Mouse (Mus musculus): ENCODE results near the gene Ssr1. TPM values are rescaled to one million over a fixed set of nuclear protein-coding genes. Genes with fewer than 3 reads are reported as not detected.
A peak's percentile ranks its signal among the peaks of the same experiment; 100 is the strongest.

The Ssr1 gene
- 143 and 166 TPM in 2 replicates for polyA plus RNA-seq (2014; fragmentation: Nextera tagmentation; extraction: Ambion mirVana)

DNA sequence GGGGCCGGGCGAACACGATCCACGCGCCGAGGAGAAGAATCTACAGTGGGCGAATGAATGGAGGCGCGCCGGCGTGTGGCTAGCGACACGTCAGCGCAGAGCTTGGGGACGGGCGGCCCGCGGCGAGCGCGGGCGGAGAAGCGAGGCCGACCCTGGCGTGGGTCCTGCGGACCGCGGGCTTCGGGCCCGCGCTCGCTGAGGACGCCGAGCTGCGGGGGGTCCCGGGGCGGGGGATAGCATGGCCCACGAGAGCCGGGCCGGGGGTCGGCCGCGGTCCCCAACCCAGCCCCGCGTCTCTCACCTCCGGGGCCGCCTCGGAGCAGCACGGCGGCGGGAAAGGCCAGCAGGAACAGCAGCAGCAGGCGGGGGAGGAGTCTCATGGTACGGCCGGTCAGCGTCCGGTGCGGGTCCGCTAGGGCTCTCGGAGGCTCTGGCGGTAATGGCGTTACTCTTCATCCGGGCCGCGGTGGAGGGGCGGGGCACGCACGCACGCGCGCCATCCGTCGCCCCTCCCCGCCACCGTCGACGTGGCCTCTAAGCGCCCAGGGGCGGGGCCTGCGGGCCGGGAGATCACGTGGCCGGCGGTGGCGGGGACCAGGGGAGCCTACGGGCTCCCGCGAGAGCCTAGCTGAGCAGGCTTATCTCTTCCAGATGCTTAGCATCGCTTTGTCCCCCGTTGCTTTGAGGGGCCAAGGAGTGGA is at the start of gene Ssr1:
TSS of gene Ssr1 (minus strand) at position 514 of the 701 bp plus-strand sequence.
- peak; percentile 98 for ATAC-seq (replicated peaks; ENCODE audit: low FRiP score)
- Histone ChIP-seq H3K9me3 (ENCODE audit: control insufficient read depth, low read length) (no peaks in the 10 kb centered on the region), H3K4me1 (replicated peaks; ENCODE audit: control insufficient read depth, insufficient read depth, low read length) (no peaks in the 10 kb centered on the region; the same call in 1 of the 2 replicates), H3K27me3 (replicated peaks; ENCODE audit: control insufficient read depth, insufficient read depth, low read length) (no peaks in the 10 kb centered on the region), H3K9ac (ENCODE audit: low read depth, low read length) (peak within 1 kb of the TSS; percentile 99), H3K36me3 (ENCODE audit: control insufficient read depth, insufficient read depth, low read length) (peaks cover 20% of the 10 kb centered on the region), H3K27ac (ENCODE audit: low read depth, low read length) (peak within 1 kb of the TSS; percentile 86), H3K4me2 (peak within 1 kb of the TSS; percentile 80), H3K4me3 (ENCODE audit: low read depth, low read length) (peak within 1 kb of the TSS; percentile 89)
- DNase-seq (ENCODE audit: low spot score), result peak; percentile 95
- under 1% methylated on average over 82 of the region's 89 CpGs for WGBS

DNA sequence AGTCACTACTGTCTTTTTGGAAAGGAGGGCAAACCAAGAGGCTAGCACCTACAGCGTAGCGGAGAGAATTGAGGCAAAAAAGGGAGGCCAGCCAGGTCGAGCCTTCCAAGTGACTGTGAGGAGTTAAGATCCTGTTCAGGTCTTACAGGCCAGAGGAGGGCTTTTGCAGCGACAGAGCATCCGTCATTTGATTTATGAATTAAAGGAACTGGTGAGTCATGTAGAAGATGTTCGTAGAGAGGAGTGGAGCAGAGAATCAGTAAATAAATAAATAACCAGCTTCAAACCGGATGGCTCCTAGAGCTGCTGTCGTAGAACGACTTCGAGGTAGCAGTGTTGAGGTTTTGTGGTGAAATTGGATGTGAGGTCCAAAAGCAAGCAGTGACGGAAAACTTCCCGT is 43.8 kb upstream of the Ssr1 start:
- Histone ChIP-seq H3K36me3 (ENCODE audit: control insufficient read depth, insufficient read depth, low read length) (peaks cover 11% of the 10 kb centered on the region), H3K4me1 (replicated peaks; ENCODE audit: control insufficient read depth, insufficient read depth, low read length) (peaks cover 6% of the 10 kb centered on the region; the same call in 1 of the 2 replicates), H3K9me3 (ENCODE audit: control insufficient read depth, low read length) (no peaks in the 10 kb centered on the region), H3K27ac (ENCODE audit: low read depth, low read length) (no peak overlapping the region), H3K4me3 (ENCODE audit: low read depth, low read length) (peak overlapping the region; percentile 86), H3K27me3 (replicated peaks; ENCODE audit: control insufficient read depth, insufficient read depth, low read length) (no peaks in the 10 kb centered on the region), H3K9ac (ENCODE audit: low read depth, low read length) (peak overlapping the region; percentile 87), H3K4me2 (peak overlapping the region; percentile 92)
- 30% methylated on average over 12 of the region's 12 CpGs for WGBS
- DNase-seq (ENCODE audit: low spot score) (no peak), ATAC-seq (replicated peaks; ENCODE audit: low FRiP score) (no peak)

- H3K9me3 ChIP-seq (ENCODE audit: control insufficient read depth, low read length), result no peaks in the 10 kb centered on the region
- H3K9ac ChIP-seq (ENCODE audit: low read depth, low read length), result peak within 1 kb of the TSS; percentile 87
- under 1% methylated on average over 47 of the region's 47 CpGs for WGBS
- H3K27ac ChIP-seq (ENCODE audit: low read depth, low read length), result peak within 1 kb of the TSS; percentile 68; the same call in 1 of the 2 replicates
- H3K4me2 ChIP-seq, result peak within 1 kb of the TSS; percentile 92
- peak within 1 kb of the TSS; percentile 86 for H3K4me3 ChIP-seq (ENCODE audit: low read depth, low read length)
- ATAC-seq (replicated peaks; ENCODE audit: low FRiP score) (peak; percentile 93), DNase-seq (ENCODE audit: low spot score) (peak; percentile 98)
- no peaks in the 10 kb centered on the region for H3K27me3 ChIP-seq (replicated peaks; ENCODE audit: control insufficient read depth, insufficient read depth, low read length)
- peaks cover 11% of the 10 kb centered on the region for H3K36me3 ChIP-seq (ENCODE audit: control insufficient read depth, insufficient read depth, low read length)
- H3K4me1 ChIP-seq (replicated peaks; ENCODE audit: control insufficient read depth, insufficient read depth, low read length), result peaks cover 6% of the 10 kb centered on the region; the same call in 1 of the 2 replicates
These were observed 43.1 kb upstream of the Ssr1 start, which contains the start of gene Cage1 for GRCm38 (mm10) chr13:38037044-38037687. TSS of gene Cage1 (minus strand) at chr13:38037069.

- Histone ChIP-seq H3K4me3 (ENCODE audit: low read depth, low read length) (peak within 1 kb of the TSS; percentile 86), H3K4me1 (replicated peaks; ENCODE audit: control insufficient read depth, insufficient read depth, low read length) (peaks cover 6% of the 10 kb centered on the region; the same call in 1 of the 2 replicates), H3K27me3 (replicated peaks; ENCODE audit: control insufficient read depth, insufficient read depth, low read length) (no peaks in the 10 kb centered on the region), H3K36me3 (ENCODE audit: control insufficient read depth, insufficient read depth, low read length) (peaks cover 10% of the 10 kb centered on the region), H3K9ac (ENCODE audit: low read depth, low read length) (peak within 1 kb of the TSS; percentile 87), H3K9me3 (ENCODE audit: control insufficient read depth, low read length) (no peaks in the 10 kb centered on the region), H3K27ac (ENCODE audit: low read depth, low read length) (peak within 1 kb of the TSS; percentile 68; the same call in 1 of the 2 replicates), H3K4me2 (peak within 1 kb of the TSS; percentile 92)
- 6% methylated on average over 37 of the region's 37 CpGs for WGBS
- DNase-seq (ENCODE audit: low spot score) (no peak), ATAC-seq (replicated peaks; ENCODE audit: low FRiP score) (peak; percentile 80)
These were observed 42.5 kb upstream of the Ssr1 start, which contains the start of gene Riok1 for GRCm38 (mm10) chr13:38036343-38037043. TSS of gene Riok1 (plus strand) at chr13:38036995.

- H3K9ac ChIP-seq (ENCODE audit: low read depth, low read length), result no peak overlapping the region
- H3K4me3 ChIP-seq (ENCODE audit: low read depth, low read length), result no peak overlapping the region
- no peaks in the 10 kb centered on the region for H3K27me3 ChIP-seq (replicated peaks; ENCODE audit: control insufficient read depth, insufficient read depth, low read length)
- WGBS, result 63% methylated on average over 4 of the region's 4 CpGs
- no peak overlapping the region for H3K4me2 ChIP-seq
- ATAC-seq (replicated peaks; ENCODE audit: low FRiP score) (no peak), DNase-seq (ENCODE audit: low spot score) (no peak)
- H3K27ac ChIP-seq (ENCODE audit: low read depth, low read length), result no peak overlapping the region
- no peaks in the 10 kb centered on the region for H3K4me1 ChIP-seq (replicated peaks; ENCODE audit: control insufficient read depth, insufficient read depth, low read length)
- no peaks in the 10 kb centered on the region for H3K9me3 ChIP-seq (ENCODE audit: control insufficient read depth, low read length)
- no peaks in the 10 kb centered on the region for H3K36me3 ChIP-seq (ENCODE audit: control insufficient read depth, insufficient read depth, low read length)
These were observed 34.4 kb upstream of the Ssr1 start for GRCm38 (mm10) chr13:38028407-38028806.

GRCm38 (mm10) chr13:38027618-38028248 is 33.7 kb upstream of the Ssr1 start:
- Histone ChIP-seq H3K4me3 (ENCODE audit: low read depth, low read length) (no peak overlapping the region), H3K36me3 (ENCODE audit: control insufficient read depth, insufficient read depth, low read length) (no peaks in the 10 kb centered on the region), H3K27ac (ENCODE audit: low read depth, low read length) (no peak overlapping the region), H3K9ac (ENCODE audit: low read depth, low read length) (no peak overlapping the region), H3K4me2 (no peak overlapping the region), H3K27me3 (replicated peaks; ENCODE audit: control insufficient read depth, insufficient read depth, low read length) (no peaks in the 10 kb centered on the region), H3K9me3 (ENCODE audit: control insufficient read depth, low read length) (no peaks in the 10 kb centered on the region), H3K4me1 (replicated peaks; ENCODE audit: control insufficient read depth, insufficient read depth, low read length) (no peaks in the 10 kb centered on the region)
- no peak for ATAC-seq (replicated peaks; ENCODE audit: low FRiP score)
- DNase-seq (ENCODE audit: low spot score), result no peak
- WGBS, result 61% methylated on average over 6 of the region's 6 CpGs

GRCm38 (mm10) chr13:38025874-38026273 is 31.9 kb upstream of the Ssr1 start:
- H3K27me3 ChIP-seq (replicated peaks; ENCODE audit: control insufficient read depth, insufficient read depth, low read length), result no peaks in the 10 kb centered on the region
- no peak overlapping the region for H3K4me3 ChIP-seq (ENCODE audit: low read depth, low read length)
- 50% methylated on average over 4 of the region's 4 CpGs for WGBS
- DNase-seq (ENCODE audit: low spot score) (no peak), ATAC-seq (replicated peaks; ENCODE audit: low FRiP score) (no peak)
- H3K4me1 ChIP-seq (replicated peaks; ENCODE audit: control insufficient read depth, insufficient read depth, low read length), result no peaks in the 10 kb centered on the region
- no peak overlapping the region for H3K9ac ChIP-seq (ENCODE audit: low read depth, low read length)
- H3K27ac ChIP-seq (ENCODE audit: low read depth, low read length), result no peak overlapping the region
- H3K36me3 ChIP-seq (ENCODE audit: control insufficient read depth, insufficient read depth, low read length), result no peaks in the 10 kb centered on the region
- H3K9me3 ChIP-seq (ENCODE audit: control insufficient read depth, low read length), result no peaks in the 10 kb centered on the region
- H3K4me2 ChIP-seq, result no peak overlapping the region

DNA sequence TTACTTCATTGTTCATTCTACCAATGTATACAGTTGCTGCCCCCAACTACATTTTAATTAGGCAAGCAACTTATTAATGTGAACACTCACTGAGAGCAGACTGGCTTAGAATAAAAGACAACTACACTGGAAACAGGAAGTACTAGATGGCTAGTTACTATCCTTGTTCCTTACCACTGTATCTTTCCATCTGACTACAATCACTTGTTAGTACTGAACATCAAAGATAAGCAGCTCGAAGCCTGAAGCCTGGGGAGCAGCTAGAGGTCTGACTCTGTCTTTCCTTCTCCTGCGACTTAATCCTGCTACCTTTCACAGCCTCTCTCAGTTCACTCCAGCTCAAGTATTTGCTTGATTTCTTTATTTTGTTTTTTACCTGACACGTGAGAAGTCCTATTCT is 24.8 kb upstream of the Ssr1 start:
- WGBS, result 60% methylated on average over 3 of the region's 3 CpGs
- Histone ChIP-seq H3K4me1 (replicated peaks; ENCODE audit: control insufficient read depth, insufficient read depth, low read length) (no peaks in the 10 kb centered on the region), H3K36me3 (ENCODE audit: control insufficient read depth, insufficient read depth, low read length) (no peaks in the 10 kb centered on the region), H3K4me2 (no peak overlapping the region), H3K27ac (ENCODE audit: low read depth, low read length) (no peak overlapping the region), H3K9ac (ENCODE audit: low read depth, low read length) (no peak overlapping the region), H3K4me3 (ENCODE audit: low read depth, low read length) (no peak overlapping the region), H3K27me3 (replicated peaks; ENCODE audit: control insufficient read depth, insufficient read depth, low read length) (no peaks in the 10 kb centered on the region), H3K9me3 (ENCODE audit: control insufficient read depth, low read length) (no peaks in the 10 kb centered on the region)
- no peak for ATAC-seq (replicated peaks; ENCODE audit: low FRiP score)
- no peak for DNase-seq (ENCODE audit: low spot score)
